Mouse (Mus musculus): Measurements from ENCODE around the gene Hist1h2ad. TPM values are rescaled to one million over a fixed set of nuclear protein-coding genes. Genes with fewer than 3 reads are reported as not detected.
"Not testable (repeated sequence)": the region's sequence is repeated elsewhere in the genome, so short reads cannot be mapped to it uniquely, and the experiment has no call there.

Gene Hist1h2ad
- total RNA-seq, 2 experiments from 2014 or later: 16.0 to 20.6 TPM

- DNase-seq: no peak
Observed at GRCm38 (mm10) chr13:23562699-23563462, 11.3 kb upstream of the Hist1h2ad start.

- no peak for DNase-seq
Observed at GRCm38 (mm10) chr13:23564482-23564881, 9.7 kb upstream of the Hist1h2ad start.

DNA sequence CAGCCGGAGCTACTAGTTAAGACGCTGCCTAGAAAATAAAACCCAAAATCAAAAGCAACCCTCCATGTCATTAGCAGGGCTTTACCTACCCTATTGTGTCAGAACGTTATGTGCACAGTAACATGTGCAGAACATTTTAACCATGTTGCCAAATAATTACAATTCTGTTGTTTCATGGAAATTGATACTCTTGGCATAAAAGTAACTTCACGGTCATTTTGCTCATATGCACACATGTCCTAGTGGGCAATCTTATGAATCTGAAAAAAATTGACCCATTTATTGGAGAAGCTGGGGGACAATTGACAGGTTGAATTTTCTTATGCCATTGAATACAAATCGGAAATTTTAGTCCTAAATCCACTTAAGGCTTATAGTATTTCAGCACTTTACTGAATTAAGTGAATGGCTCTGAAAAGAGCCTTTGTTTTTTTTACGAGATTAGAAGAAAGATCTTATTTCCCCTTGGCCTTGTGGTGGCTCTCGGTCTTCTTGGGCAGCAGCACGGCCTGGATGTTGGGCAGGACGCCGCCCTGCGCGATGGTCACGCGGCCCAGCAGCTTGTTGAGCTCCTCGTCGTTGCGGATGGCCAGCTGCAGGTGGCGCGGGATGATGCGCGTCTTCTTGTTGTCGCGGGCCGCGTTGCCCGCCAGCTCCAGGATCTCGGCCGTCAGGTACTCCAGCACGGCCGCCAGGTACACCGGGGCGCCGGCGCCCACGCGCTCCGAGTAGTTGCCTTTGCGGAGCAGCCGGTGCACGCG is 3.7 kb upstream of the Hist1h2ad start:
- DNase-seq: not testable (repeated sequence)

- peak; percentile 39 for DNase-seq
Observed at GRCm38 (mm10) chr13:23571022-23571503, 3.1 kb upstream of the Hist1h2ad start, which contains the start of the genes Hist1h2ae and Hist1h2bg. Gene Hist1h2ae (minus strand): TSS chr13:23571220. Gene Hist1h2bg (plus strand): TSS chr13:23571396.

GRCm38 (mm10) chr13:23571504-23572217 is 2.5 kb upstream of the Hist1h2ad start:
- DNase-seq: not testable (repeated sequence)

DNA sequence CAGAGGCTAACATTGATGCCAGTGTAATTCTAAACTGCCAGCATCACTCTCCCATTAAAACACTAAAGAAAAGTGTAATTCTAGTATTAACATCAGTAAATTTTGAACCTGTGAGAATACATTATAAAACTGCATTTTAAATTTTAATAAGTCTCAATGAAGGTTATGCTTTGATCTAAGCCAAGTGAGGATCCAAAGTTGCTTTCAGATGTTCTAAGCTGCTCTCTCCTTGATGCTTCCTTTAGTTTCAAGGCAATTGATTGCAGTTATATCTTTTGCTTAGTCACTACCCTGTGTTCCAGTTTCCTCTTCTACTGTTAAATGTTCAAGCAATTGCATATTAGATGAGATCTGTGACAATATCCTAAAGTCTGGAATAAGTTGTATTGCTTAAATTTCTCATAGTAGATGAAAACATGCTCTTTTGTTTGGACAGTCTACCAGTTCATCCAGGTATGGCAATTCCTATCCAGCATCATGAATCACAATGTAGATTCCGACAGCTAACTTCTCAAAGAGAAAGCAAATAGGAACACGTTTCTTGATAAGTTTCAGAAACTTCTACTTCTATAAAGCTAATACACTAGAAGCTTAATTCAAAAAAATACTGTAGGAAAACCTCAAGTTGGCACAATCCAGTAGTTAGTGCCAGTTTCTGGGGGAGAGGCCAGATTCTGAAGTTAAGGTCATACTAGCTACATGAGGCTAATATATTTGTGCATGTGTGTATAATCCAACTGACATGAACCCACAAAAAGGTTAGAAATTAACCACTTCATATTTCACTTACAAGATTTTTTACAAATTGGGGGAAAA is 1.8 kb upstream of the Hist1h2ad start:
- DNase-seq: no peak

DNA sequence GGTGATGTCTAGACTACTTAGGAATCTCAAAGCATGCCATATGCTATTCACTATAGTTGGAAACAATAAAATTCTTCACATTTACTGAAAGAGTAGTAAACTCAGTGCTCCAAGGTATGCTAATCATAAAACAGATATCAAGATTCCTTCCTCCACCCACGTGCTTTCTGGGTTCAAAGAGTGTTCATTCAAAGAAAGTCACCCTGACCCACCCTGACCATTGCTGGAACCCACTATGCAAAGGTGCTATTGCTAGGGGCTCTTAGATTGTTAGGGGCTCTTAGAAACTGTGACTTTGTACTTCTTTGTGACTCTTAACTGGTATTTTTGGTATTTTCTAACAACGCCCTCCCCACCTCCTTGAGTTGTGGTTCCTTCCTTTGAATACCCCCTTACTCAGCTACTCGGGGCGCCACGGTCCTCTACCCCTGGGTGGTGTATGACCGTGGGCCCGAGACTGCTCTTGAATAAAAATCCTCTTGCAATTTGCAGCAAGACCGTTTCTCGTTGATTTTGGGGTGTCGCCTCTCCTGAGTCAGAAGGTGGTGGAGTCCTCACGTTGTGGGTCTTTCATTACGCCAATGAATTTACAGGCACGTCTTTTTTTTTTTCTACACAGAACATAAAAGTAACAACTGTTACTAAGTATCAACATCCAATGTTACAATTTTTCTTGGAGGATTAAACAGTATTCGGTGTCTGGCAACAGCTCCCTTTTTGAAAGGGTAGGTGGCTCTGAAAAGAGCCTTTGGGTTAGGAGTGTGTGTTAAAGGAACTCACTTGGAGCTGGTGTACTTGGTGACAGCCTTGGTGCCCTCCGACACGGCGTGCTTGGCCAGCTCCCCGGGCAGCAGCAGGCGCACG is 915 bp upstream of the Hist1h2ad start:
- not testable (repeated sequence) for DNase-seq

GRCm38 (mm10) chr13:23574546-23575170 is 477 bp downstream of the Hist1h2ad start:
- DNase-seq: not testable (repeated sequence)

DNA sequence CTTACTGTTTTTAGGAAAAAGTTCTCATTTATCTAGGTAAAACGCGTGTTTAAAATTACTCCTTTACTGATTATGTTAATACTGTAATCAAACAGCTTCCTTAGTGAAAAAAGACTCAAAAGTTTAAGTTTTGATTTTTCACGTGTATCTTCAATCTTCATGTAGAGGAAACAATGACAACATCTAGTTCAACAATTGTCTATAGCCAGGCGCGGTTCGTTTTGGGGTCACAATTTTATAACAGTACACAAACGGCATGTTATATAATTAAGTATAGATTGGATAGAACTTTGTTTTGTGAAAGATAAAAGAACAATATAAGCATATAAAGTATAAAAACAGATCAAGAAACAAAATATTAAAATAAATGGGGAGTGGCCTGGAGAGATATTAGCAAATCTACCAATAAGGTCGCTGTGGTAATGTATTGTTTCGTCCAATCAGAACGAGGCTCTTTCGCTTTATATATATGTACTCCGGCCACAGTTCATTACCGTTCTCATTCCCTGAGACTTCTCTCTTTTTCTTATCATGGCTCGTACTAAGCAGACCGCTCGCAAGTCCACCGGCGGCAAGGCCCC is 1.2 kb downstream of the Hist1h2ad start, which contains the start of gene Hist1h3d:
Gene Hist1h3d, plus strand, starts transcription at position 493 of the 581 bp plus-strand sequence.
- no peak for DNase-seq

GRCm38 (mm10) chr13:23575864-23576313 is 1.7 kb downstream of the Hist1h2ad start:
- DNase-seq: not testable (repeated sequence)

DNA sequence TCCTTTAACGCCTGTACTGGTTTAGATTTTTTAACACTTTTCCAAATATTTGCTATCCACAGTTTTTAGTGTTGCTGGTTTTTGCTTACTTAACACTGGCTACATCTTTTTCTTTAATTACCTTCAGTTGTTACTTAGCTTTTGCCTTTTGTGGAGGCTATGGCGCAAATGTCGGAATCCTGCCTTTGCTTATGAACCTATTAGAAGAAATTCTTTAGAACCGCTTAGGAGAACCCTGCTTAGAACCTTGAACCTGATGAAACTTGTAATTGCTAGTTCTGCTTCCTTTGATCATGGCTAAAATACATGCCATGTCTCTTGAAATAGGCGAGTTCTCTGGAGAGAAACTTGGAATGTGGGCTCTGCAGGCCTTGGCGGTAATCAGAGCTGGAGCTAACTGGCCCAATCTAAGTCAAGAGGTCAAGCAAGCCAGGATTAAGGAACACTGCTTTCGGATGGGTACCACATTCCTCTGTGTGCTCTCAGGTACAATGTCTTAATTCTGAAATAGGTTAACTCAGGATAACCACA is 2.2 kb downstream of the Hist1h2ad start:
- DNase-seq: no peak

GRCm38 (mm10) chr13:23576906-23577639 is 2.9 kb downstream of the Hist1h2ad start:
- DNase-seq: no peak

- no peak for DNase-seq
Observed at GRCm38 (mm10) chr13:23577835-23578234, 3.7 kb downstream of the Hist1h2ad start.

- peak; percentile 81 for DNase-seq
Observed at GRCm38 (mm10) chr13:23581408-23582218, 7.4 kb downstream of the Hist1h2ad start, which contains the start of gene Hist1h4d. Gene Hist1h4d (plus strand): TSS chr13:23581598.

DNA sequence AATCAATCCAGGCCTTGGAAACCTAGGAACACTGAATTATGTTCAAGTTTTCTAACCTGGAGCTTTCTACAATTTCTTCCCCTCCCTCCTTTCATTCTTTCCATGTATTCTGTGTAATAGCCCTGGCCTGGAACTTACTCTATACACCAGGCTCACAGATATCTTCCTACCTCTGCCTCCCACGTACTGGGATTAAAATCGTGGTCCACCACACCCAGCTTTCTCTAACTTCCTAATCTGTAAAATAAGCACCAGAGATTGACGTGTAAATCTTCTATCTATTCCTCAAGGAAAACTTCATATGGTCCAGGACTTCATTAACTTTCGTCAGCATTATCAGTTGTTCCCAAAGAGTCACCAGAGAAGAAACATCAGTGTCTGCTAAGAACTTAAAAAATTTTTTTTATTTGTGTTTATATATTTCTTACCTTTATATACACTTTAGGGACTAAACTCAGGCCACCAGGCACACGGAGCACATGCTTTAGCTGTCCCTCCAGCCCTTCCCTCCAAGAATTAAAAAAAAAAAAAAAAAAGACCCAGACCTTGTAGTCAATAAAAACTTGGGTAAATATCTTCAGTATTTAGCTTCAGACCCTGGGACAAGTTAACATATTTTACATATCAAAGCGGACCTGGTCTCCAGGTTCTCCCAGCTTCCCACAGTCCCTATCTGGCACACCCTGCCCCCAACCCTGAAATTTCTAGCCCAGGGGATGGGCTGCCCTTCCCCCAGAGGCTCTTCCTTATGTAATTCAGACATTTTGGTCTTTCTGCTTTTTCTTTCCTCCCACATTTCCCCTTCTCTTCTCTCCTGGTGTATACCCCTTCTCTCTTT is 8.3 kb downstream of the Hist1h2ad start:
- DNase-seq: no peak

GRCm38 (mm10) chr13:23583387-23584068 is 9.3 kb downstream of the Hist1h2ad start:
- DNase-seq: no peak
